Comparison of ENCODE assay signal across 9 mouse cellular contexts in genomic region chr4:59239312-59239728, GRCm38 (mm10). TPM values are rescaled to one million over a fixed set of nuclear protein-coding genes. Genes with fewer than 3 reads are reported as not detected.
DNase-seq lines count a peak whose midpoint lies in the region; ATAC-seq lines count a peak whose summit lies in the region.
"Had no signal": no experiment of that assay in that cellular context is flagged by ENCODE, and none has a peak within 500 bp of the region (broad histone marks: within the 10 kb centered on the region; RNA-seq: fewer than 3 reads in every experiment).

No protein-coding gene starts in this region.

- H3K4me1 ChIP-seq in limb, embryonic 13.5 days, result 0 out of 2 replicates have a peak, but pooled peaks cover 4% of the 10 kb centered on the region
- H3K4me1 ChIP-seq in limb, embryonic 10.5 days, result peaks cover 12% of the 10 kb centered on the region
- H3K4me1 ChIP-seq in heart, embryonic 16.5 days (ENCODE audit: control insufficient read depth, insufficient read depth, low read length), result peaks cover 9% of the 10 kb centered on the region

- H3K9me3 ChIP-seq in limb, embryonic 13.5 days, result no peaks in the 10 kb centered on the region
- H3K9me3 ChIP-seq in limb, embryonic 10.5 days (replicated peaks), result no peaks in the 10 kb centered on the region
- 0 out of 2 replicates have a peak, but pooled peaks cover 3% of the 10 kb centered on the region for H3K9me3 ChIP-seq in heart, embryonic 16.5 days (replicated peaks; ENCODE audit: control insufficient read depth, low read length)

- H3K27me3 ChIP-seq in limb, embryonic 13.5 days, result no peaks in the 10 kb centered on the region
- H3K27me3 ChIP-seq in limb, embryonic 10.5 days (ENCODE audit: low read depth, poor library complexity, severe bottlenecking), result no peaks in the 10 kb centered on the region
- no peaks in the 10 kb centered on the region for H3K27me3 ChIP-seq in heart, embryonic 16.5 days (ENCODE audit: control insufficient read depth, insufficient read depth, low read length)

- DNase-seq in limb, embryonic 10.5 days (ENCODE audit: low spot score), result no peak
- peak; percentile 32 for DNase-seq in embryo, embryonic 10.5 days (ENCODE audit: low spot score)
- peak; percentile 23 for DNase-seq in mesoderm, embryonic 11.5 days (ENCODE audit: low read depth, low spot score)
- no peak for DNase-seq in frontal cortex, postnatal 36 days (ENCODE audit: low spot score in 2 of 2)
- no peak for DNase-seq in thymus, adult 18-20 months
- no peak for DNase-seq in cerebellum, adult 11 months
- DNase-seq: cerebellum, postnatal 10 days had no signal

- ATAC-seq in limb, embryonic 13.5 days (ENCODE audit: low FRiP score, low read depth), result no peak
- peak; percentile 73 for ATAC-seq in heart, embryonic 16.5 days (replicated peaks; ENCODE audit: extremely low read depth, insufficient read depth, low FRiP score)

- WGBS in limb, embryonic 13.5 days, result 33% methylated on average over 9 of the region's 9 CpGs
- WGBS in limb, embryonic 10.5 days, result 56% methylated on average over 9 of the region's 9 CpGs
- 17% methylated on average over 9 of the region's 9 CpGs for WGBS in heart, embryonic 16.5 days

- no peak overlapping the region for H3K27ac ChIP-seq in limb, embryonic 13.5 days
- no peak overlapping the region for H3K27ac ChIP-seq in limb, embryonic 10.5 days
- H3K27ac ChIP-seq in heart, embryonic 16.5 days (ENCODE audit: low read length), result peak overlapping the region; percentile 21; the same call in 1 of the 2 replicates

- H3K4me3 ChIP-seq in limb, embryonic 13.5 days, result no peak overlapping the region
- H3K4me3 ChIP-seq in limb, embryonic 10.5 days, result no peak overlapping the region
- H3K4me3 ChIP-seq in heart, embryonic 16.5 days (ENCODE audit: low read length), result no peak overlapping the region

- no peak overlapping the region for H3K9ac ChIP-seq in limb, embryonic 13.5 days
- no peak overlapping the region for H3K9ac ChIP-seq in heart, embryonic 16.5 days (ENCODE audit: low read length)

- 0 out of 2 replicates have a peak overlapping the region, but pooled peaks have one; percentile 9 for H3K4me2 ChIP-seq in limb, embryonic 13.5 days (replicated peaks)
- H3K4me2 ChIP-seq in heart, embryonic 16.5 days (ENCODE audit: low read depth, low read length), result peak overlapping the region; percentile 48

- H3K36me3 ChIP-seq in limb, embryonic 13.5 days, result no peaks in the 10 kb centered on the region
- H3K36me3 ChIP-seq in limb, embryonic 10.5 days, result no peaks in the 10 kb centered on the region
- H3K36me3 ChIP-seq in heart, embryonic 16.5 days (ENCODE audit: control insufficient read depth, insufficient read depth), result no peaks in the 10 kb centered on the region

RNA-seq across cellular contexts. Expression of gene Ugcg, which starts 50.3 kb away (rescaled TPM):
- 11.9 and 13.4 TPM in 2 replicates for polyA plus RNA-seq in limb, embryonic 13.5 days (2015; fragmentation: Nextera tagmentation; extraction: Ambion mirVana)
- 8.7 and 9.2 TPM in 2 replicates for polyA plus RNA-seq in limb, embryonic 10.5 days (2016; fragmentation: Nextera tagmentation; extraction: Ambion mirVana)
- polyA plus RNA-seq in heart, embryonic 16.5 days (2015; fragmentation: Nextera tagmentation; extraction: Ambion mirVana), result 6.6 and 8.0 TPM in 2 replicates

Comparison
In these comparisons a context has a peak if more than half of its experiments do, and no peak if none do; other contexts are left out.
1. DNase-seq: peak in embryo, embryonic 10.5 days (single experiment) and mesoderm, embryonic 11.5 days (single experiment); none in limb, embryonic 10.5 days (single experiment), frontal cortex, postnatal 36 days (0 of 2), thymus, adult 18-20 months (0 of 2) and cerebellum, adult 11 months (single experiment).